Mouse (Mus musculus) gastrocnemius, postnatal 25 days (tissue): ENCODE data around the gene Smyd3. TPM values are rescaled to one million over a fixed set of nuclear protein-coding genes. Genes with fewer than 3 reads are reported as not detected.
"Not testable (repeated sequence)": the region's sequence is repeated elsewhere in the genome, so short reads cannot be mapped to it uniquely, and the experiment has no call there.

ENCODE experiments used
- DNase-seq: peaks from one replicate; pipeline ENCODE4 v3.0.0; 2022
- total RNA-seq, 2 experiments: library from RNA; stranded (reverse); gene quantifications; 1 replicate in 1 of 2; 2 replicates in 1 of 2; pipeline ENCODE4 v1.2.3; 2021

The Smyd3 gene
- total RNA-seq, 2 experiments from 2014 or later, result 4.1 to 4.6 TPM

- no peak for DNase-seq
Observed at GRCm38 (mm10) chr1:179374987-179375386, 142.9 kb downstream of the Smyd3 start.

GRCm38 (mm10) chr1:179373911-179374310, 143.9 kb downstream of the Smyd3 start:
- DNase-seq, result no peak

GRCm38 (mm10) chr1:179371191-179371590, 146.7 kb downstream of the Smyd3 start:
- no peak for DNase-seq

DNA sequence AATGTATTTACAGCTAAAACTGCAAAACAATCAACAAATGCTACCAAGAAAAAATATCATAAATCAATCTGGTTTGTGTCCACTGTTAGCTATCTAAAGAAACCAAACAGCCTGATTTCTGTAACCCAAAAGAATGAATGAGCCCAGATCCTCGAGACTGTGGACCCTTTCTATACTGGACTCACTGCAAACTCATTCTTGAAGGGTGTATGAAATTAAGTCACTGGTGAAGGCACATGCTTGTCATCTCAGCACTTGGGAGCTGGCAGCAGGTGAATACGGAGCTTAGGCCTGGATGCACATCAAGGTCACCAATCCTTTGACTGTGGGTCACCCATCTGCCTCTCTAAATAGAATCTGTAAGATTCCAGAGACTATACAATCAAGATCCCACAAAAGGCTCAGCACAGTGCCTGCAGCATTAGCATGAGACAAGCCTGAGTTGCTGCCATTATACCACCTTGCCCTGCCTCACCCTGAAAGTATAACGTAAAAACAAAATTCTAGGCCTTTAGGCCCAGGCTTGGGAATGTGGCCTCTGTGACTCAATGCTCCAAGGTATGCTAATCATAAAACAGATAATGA, 149.3 kb downstream of the Smyd3 start:
- no peak for DNase-seq

DNA sequence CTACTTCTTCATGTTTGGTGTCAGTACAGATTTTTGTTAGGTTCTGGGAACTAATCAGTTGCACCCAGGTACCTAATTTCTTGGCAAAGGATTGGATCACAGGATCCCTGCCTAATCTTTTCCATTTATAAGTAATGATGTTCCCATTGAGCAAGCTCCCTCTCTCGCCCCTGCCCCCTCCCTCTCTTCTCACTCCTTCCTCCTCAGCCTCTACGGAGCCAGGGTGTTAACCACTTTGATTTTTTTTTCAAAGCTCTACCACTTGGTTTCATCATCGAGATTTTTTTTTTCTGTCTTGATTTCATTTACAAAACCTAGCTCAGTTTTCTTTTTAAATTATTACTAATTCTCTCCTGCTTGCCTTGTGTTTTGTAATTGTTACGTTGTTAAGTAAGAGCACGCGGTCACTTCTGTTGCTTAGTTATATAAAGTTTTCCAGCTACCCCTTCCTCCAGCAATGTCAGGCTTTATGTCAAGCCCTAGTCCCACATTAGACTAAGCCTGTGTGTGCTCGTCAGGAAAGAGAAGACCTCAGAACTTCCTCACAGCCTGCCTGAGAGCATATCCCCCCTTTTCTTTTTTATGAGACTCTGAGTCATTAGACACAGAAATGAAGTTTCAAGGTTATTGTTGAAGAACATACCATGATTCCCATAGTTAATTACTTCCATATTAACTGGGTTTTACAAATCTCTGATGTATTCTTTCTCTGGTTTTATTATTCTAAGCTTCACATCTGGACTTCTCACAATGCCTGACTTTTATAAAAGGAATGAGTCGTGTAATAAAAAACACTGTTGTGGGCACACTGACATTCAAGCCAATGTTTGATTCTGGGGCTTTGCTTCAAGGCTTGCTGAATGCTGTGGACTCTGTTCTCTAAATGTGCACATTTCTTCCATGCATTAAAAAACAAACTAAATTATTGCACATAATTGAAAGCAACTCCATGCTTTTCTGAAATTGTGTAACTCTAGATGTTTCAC, 156.1 kb downstream of the Smyd3 start:
- no peak for DNase-seq

GRCm38 (mm10) chr1:179357111-179357510, 160.7 kb downstream of the Smyd3 start:
- no peak for DNase-seq

DNA sequence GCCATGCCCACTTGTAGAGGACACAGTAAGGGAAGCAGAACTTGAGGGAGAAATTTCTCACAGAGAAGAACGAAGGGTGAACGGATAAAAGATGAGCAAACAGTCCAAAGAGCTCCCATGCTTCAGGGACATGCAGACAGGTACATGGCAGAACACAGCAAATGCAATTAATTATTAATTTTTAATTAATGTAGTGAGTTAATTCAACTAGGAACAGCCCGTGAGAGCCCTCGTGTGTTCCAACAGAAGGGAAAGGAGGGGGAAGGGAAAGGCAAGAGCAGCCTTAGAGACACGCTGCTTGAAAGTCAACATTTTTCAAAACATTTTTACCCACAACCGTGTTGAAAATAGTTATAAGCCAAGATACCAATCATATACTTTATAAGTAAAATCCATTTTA, 163.6 kb downstream of the Smyd3 start:
- no peak for DNase-seq

DNA sequence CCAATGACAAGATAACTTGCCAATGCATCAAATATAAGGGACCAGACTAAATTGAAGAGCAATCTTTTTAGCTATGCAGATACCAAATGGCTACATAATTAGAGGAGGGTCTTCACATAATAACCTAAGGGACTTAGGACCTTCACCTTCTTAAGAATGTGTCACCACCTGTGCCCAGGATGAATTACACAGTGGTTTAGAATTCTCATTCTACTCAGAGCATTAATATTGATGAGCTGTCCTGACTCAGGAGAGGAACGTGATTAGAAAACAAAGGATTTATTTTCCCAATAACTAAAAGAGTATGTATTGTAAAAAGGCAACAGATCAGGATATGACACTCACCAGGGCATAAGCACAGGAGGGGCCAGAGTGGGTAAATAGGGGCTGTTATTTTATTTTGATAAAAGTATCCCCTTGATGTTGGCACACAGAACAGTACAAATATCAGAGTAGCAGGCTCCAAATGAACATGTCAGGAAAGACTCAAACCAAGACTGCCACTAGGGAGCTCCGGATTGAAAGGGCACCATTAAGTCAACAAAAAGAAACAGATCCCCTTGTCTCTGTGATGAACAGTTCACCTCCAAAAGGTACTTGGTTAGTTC, 172.4 kb downstream of the Smyd3 start:
- no peak for DNase-seq

DNA sequence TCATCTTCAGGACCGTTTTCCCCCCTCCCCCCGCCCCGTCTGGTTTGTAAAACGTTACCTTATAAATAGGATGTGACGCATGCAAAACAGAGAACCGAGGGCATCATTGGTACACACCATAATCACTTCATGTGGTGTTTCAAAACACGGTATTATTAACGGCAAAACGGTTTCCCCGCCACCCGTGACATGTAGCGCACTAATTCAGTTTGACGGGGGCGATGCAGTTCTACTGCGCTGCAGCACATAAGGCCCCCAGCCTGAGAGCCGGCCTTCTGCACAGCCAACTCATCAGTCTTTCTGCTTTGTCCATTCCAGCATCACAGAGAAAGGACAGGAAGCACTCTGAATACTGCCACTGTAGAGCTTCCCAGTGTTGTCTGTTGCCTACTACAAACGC, 174.4 kb downstream of the Smyd3 start:
- DNase-seq, result no peak

- DNase-seq, result no peak
Observed at GRCm38 (mm10) chr1:179341589-179341988, 176.3 kb downstream of the Smyd3 start.

GRCm38 (mm10) chr1:179339066-179339465, 178.8 kb downstream of the Smyd3 start:
- DNase-seq, result no peak

- no peak for DNase-seq
Observed at GRCm38 (mm10) chr1:179337529-179337928, 180.3 kb downstream of the Smyd3 start.

DNA sequence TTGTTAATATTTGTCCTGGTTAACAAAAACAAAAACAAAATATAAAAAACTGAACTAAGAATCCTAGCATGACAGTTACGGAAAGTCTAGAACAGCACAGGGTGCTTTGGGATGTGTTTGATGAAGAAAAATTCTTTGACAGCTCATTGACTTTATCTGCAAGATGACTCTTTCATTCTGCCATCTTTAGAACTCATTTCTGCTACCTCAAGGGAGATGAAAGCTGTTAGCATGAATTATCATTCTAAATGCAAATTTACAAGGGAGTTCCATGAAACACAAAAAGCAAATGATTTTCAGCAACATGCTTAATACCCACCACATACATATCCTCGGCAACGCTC, 190.9 kb downstream of the Smyd3 start:
- DNase-seq, result no peak

- no peak for DNase-seq
Observed at GRCm38 (mm10) chr1:179326262-179326964, 191.4 kb downstream of the Smyd3 start.

GRCm38 (mm10) chr1:179324271-179324670, 193.6 kb downstream of the Smyd3 start:
- no peak for DNase-seq

GRCm38 (mm10) chr1:179313618-179314017, 204.2 kb downstream of the Smyd3 start:
- no peak for DNase-seq

DNA sequence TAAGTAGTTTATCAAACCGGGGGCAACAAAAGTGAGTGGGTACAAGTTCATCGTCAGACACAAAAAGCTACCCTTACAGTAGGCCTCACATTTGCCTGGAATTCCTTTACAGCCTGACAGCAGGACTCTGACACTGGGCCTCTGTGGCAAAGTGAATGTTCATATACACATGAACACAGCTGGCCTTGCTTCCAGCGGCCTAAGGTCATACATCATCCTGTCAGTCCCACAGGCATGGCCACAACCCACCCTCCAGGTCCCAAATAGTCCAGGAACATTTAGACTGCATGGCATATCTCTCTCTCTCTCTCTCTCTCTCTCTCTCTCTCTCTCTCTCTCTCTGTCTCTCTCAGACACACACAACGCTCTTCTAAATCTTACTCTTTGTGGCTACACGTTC, 208.4 kb downstream of the Smyd3 start:
- no peak for DNase-seq

DNA sequence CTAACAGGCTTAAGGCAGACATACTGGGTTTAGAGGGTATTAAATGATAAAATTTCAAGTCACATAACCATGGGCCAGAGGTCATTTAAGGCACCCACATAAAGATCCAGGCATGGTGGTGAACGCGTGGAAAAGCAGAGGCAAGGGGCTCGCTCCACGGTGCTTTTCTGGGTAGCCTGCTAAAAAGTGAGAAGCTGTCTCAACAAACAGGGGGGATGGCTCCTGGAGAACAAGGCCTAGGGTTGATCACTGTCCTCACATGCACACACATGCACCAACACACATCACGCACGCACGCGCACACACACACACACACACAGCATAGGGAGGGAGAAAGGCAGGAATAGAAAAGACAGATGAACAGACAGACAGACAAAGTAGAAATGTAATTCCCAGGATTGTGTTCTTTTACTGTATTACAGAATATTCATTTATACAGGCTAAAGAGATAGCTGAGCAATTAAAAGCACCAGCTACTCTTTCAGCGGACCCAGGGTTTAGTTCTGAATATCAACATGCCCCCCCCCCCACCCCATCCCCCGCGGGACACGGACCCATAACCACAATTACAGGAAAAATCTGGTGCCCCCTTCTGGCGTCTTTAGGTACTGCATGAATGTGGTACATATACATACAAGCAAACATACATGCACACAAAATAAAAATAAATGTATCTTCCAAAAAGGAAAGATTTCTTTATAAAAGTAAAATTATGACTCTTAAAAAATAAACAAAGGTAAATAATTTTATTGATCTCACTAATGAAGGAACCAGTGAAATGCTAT, 215.2 kb downstream of the Smyd3 start:
- no peak for DNase-seq

DNA sequence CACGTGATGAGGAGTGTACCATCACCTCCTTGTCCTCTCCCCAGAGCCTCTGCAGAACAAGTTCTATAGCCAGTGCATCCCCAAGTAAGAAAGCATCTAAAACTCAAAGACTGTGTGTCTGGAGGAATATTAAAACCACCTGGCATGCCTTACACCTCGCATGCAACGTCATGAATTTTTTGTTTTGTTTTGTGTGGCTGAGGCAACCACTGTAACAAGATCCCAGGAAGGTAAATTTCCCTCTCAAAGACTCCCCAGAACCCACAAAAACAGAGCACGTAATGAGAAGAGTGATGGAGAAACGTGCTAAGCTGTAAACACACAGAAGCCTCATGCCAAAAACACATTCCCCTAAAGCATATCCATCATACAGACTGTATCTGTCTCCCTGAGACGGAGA, 222.2 kb downstream of the Smyd3 start:
- no peak for DNase-seq

DNA sequence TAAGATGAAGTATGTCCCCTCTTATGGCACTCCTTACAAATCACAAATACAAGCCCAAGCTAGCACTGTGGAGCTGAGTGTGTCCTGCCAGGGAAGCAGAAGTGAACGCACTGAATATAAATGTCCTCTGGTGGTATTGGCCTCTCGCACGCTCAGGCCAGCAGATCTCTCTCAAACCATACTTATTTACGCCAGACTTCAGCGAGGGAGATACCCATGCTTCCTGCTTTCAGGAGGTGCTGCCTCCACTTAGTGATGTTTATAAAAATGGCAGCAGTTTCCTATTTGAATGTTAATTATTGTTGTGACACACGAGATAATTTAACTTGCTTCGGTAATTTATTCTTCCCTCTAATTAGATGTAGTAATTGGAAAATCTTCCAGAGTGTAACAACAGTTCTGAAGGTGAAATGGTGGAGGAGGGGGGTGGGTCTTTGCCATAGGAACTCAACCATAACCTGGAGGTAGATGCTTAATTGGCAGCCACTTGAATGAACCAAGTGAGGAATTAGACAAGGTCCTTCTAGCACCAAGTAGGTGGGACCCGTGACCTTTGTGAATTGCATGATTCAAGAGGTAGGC, 224.0 kb downstream of the Smyd3 start:
- no peak for DNase-seq

DNA sequence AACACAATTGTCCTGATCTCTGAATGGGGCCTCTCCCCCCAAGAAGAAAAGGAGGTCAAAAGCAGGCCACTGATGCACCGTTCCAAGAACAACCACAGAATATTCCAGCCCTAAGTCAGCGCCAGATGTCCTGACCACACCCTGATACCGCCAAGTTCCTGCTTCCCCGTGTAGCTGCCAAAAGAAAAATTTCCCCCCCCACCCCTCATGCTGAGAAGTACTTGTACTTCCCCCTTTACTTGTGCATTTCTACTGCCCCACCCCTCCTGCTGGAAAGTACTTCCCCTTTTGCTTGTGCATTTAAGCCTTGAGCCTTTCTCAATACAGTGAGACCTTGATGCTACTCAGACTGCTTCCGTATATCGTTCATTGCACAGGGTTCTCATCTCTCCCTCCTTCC, 227.7 kb downstream of the Smyd3 start:
- DNase-seq, result not testable (repeated sequence)
